Mouse (Mus musculus): ENCODE measurements around the gene Itfg1.
"Not testable (repeated sequence)": the region's sequence is repeated elsewhere in the genome, so short reads cannot be mapped to it uniquely, and the experiment has no call there.

Gene Itfg1

GRCm38 (mm10) chr8:85840657-85841488, at the start of gene Itfg1, which contains the start of gene Phkb:
Itfg1 (minus strand) TSS chr8:85840921.
Phkb (plus strand) TSS chr8:85840959.
- in situ Hi-C loops (cut with MboI; ENCODE audit: unreplicated experiment in 2 of 2), result no loop called here

GRCm38 (mm10) chr8:85884811-85885210, 44.1 kb upstream of the Itfg1 start:
- in situ Hi-C loops (cut with MboI; ENCODE audit: unreplicated experiment in 2 of 2), result no loop called here

GRCm38 (mm10) chr8:85879624-85880023, 38.9 kb upstream of the Itfg1 start:
- in situ Hi-C loops (cut with MboI; ENCODE audit: unreplicated experiment in 2 of 2), result no loop called here

GRCm38 (mm10) chr8:85877976-85878375, 37.3 kb upstream of the Itfg1 start:
- in situ Hi-C loops (cut with MboI; ENCODE audit: unreplicated experiment in 2 of 2), result no loop called here

GRCm38 (mm10) chr8:85871660-85872059, 30.9 kb upstream of the Itfg1 start:
- in situ Hi-C loops (cut with MboI; ENCODE audit: unreplicated experiment in 2 of 2), result no loop called here

GRCm38 (mm10) chr8:85862381-85862780, 21.7 kb upstream of the Itfg1 start:
- in situ Hi-C loops (cut with MboI; ENCODE audit: unreplicated experiment in 2 of 2), result no loop called here

- in situ Hi-C loops (cut with MboI; ENCODE audit: unreplicated experiment in 2 of 2), result no loop called here
These were observed 19.9 kb upstream of the Itfg1 start for GRCm38 (mm10) chr8:85860612-85861011.

- in situ Hi-C loops (cut with MboI; ENCODE audit: unreplicated experiment in 2 of 2), result not testable (repeated sequence)
These were observed 16.6 kb upstream of the Itfg1 start for GRCm38 (mm10) chr8:85857227-85857896.

- in situ Hi-C loops (cut with MboI; ENCODE audit: unreplicated experiment in 2 of 2), result no loop called here
These were observed 13.8 kb upstream of the Itfg1 start for GRCm38 (mm10) chr8:85854220-85855123.

- in situ Hi-C loops (cut with MboI; ENCODE audit: unreplicated experiment in 2 of 2), result no loop called here
These were observed 5.2 kb upstream of the Itfg1 start for GRCm38 (mm10) chr8:85845887-85846286.

- in situ Hi-C loops (cut with MboI; ENCODE audit: unreplicated experiment in 2 of 2), result no loop called here
These were observed 721 bp upstream of the Itfg1 start for GRCm38 (mm10) chr8:85841489-85841795.

GRCm38 (mm10) chr8:85839916-85840656, 635 bp downstream of the Itfg1 start:
- in situ Hi-C loops (cut with MboI; ENCODE audit: unreplicated experiment in 2 of 2), result no loop called here

- in situ Hi-C loops (cut with MboI; ENCODE audit: unreplicated experiment in 2 of 2), result no loop called here
These were observed 27.1 kb downstream of the Itfg1 start for GRCm38 (mm10) chr8:85813621-85814020.

GRCm38 (mm10) chr8:85801408-85801807, 39.3 kb downstream of the Itfg1 start:
- in situ Hi-C loops (cut with MboI; ENCODE audit: unreplicated experiment in 2 of 2), result no loop called here

GRCm38 (mm10) chr8:85800164-85800563, 40.6 kb downstream of the Itfg1 start:
- in situ Hi-C loops (cut with MboI; ENCODE audit: unreplicated experiment in 2 of 2), result no loop called here

GRCm38 (mm10) chr8:85796392-85796791, 44.3 kb downstream of the Itfg1 start:
- in situ Hi-C loops (cut with MboI; ENCODE audit: unreplicated experiment in 2 of 2), result not testable (repeated sequence)

GRCm38 (mm10) chr8:85788341-85788740, 52.4 kb downstream of the Itfg1 start:
- in situ Hi-C loops (cut with MboI; ENCODE audit: unreplicated experiment in 2 of 2), result no loop called here

GRCm38 (mm10) chr8:85787909-85788308, 52.8 kb downstream of the Itfg1 start:
- in situ Hi-C loops (cut with MboI; ENCODE audit: unreplicated experiment in 2 of 2), result no loop called here

- in situ Hi-C loops (cut with MboI; ENCODE audit: unreplicated experiment in 2 of 2), result no loop called here
These were observed 55.2 kb downstream of the Itfg1 start for GRCm38 (mm10) chr8:85785506-85785905.

GRCm38 (mm10) chr8:85783871-85784270, 56.9 kb downstream of the Itfg1 start:
- in situ Hi-C loops (cut with MboI; ENCODE audit: unreplicated experiment in 2 of 2), result no loop called here

Data from v-Abl transformed pro-B cells (cell line).